Comparison of ENCODE assay signal across 8 mouse cellular contexts in the genomic region with DNA sequence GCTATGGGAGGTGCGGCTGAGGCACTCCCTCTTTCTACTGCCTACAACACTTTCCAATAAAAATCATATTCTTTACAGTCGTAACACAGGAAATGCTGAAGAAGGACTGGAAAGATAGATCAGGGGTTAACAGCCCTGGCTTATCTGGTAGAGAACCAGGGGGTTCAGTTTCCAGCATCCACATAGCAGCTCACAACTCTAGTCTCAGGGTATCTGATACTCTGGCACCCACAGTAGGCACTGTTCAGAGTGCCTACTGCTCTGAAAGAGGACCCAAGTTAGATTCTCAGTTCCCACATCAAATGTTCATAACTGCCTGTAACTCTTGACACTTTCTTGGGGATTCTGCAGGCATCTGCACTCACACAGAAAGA. TPM values are rescaled to one million over a fixed set of nuclear protein-coding genes. Genes with fewer than 3 reads are reported as not detected.
A peak's percentile ranks its signal among the peaks of the same experiment; 100 is the strongest.
DNase-seq lines count a peak whose midpoint lies in the region; ATAC-seq and TF ChIP-seq lines count a peak whose summit lies in the region.

No protein-coding gene starts in this region.

- H3K36me3 ChIP-seq in heart, embryonic 10.5 days: peaks cover 7% of the 10 kb centered on the region
- H3K36me3 ChIP-seq in E14TG2a.4 (ENCODE audit: insufficient read depth, low read length): peaks cover 11% of the 10 kb centered on the region

- no peak for DNase-seq in heart, embryonic 10.5 days (ENCODE audit: low spot score)
- no peak for DNase-seq in heart, postnatal 10 days
- DNase-seq in embryo, embryonic 10 days (ENCODE audit: low spot score): no peak
- no peak for DNase-seq in urinary bladder, postnatal 4 days (ENCODE audit: low spot score in 2 of 2)
- DNase-seq in adrenal gland, adult 8-10 months: no peak

- no peaks in the 10 kb centered on the region for H3K27me3 ChIP-seq in heart, embryonic 10.5 days (ENCODE audit: insufficient read depth, poor library complexity, severe bottlenecking)
- no peaks in the 10 kb centered on the region for H3K27me3 ChIP-seq in E14TG2a.4 (ENCODE audit: insufficient read depth, low read length)

- WGBS in heart, embryonic 10.5 days: 0% methylated on average over 2 of the region's 2 CpGs

- peak overlapping the region; percentile 74 for H3K4me3 ChIP-seq in heart, embryonic 10.5 days
- peak overlapping the region; percentile 87 for H3K4me3 ChIP-seq in E14TG2a.4 (replicated peaks; ENCODE audit: low read length)

- no peak for TF ChIP-seq CTCF in E14TG2a.4 (conservative IDR thresholded peaks at IDR 0.05; ENCODE audit: low read length)

- ATAC-seq in granulocyte monocyte progenitor cell, adult 5-6 weeks (replicated peaks; ENCODE audit: poor library complexity, severe bottlenecking): peak; percentile 3
- peak; percentile 3 for ATAC-seq in megakaryocyte, adult 5-6 weeks (ENCODE audit: poor library complexity, severe bottlenecking)

- intact Hi-C loops in heart, postnatal 10 days (cut with DNase I): loop anchor here (2.0 to 10.0 kb wide), 2 partner anchors 56 to 992 kb away; no protein-coding TSS in a partner anchor

- H3K27ac ChIP-seq in heart, embryonic 10.5 days: peak overlapping the region; percentile 94

- H3K4me1 ChIP-seq in heart, embryonic 10.5 days: peaks cover 28% of the 10 kb centered on the region; the same call in 1 of the 2 replicates
- peaks cover 11% of the 10 kb centered on the region for H3K4me1 ChIP-seq in E14TG2a.4 (replicated peaks; ENCODE audit: low read depth, low read length)

- H3K9me3 ChIP-seq in heart, embryonic 10.5 days: no peaks in the 10 kb centered on the region
- no peaks in the 10 kb centered on the region for H3K9me3 ChIP-seq in E14TG2a.4 (ENCODE audit: low read length)

RNA-seq across cellular contexts. Expression of gene Aaed1, which starts 0.4 kb away (rescaled TPM):
- polyA plus RNA-seq in heart, embryonic 10.5 days (2016; fragmentation: Nextera tagmentation; extraction: Ambion mirVana): 58.6 and 60.3 TPM in 2 replicates
- total RNA-seq in heart, postnatal 10 days (2021): 10 to 100 TPM; 59.8 to 63.1 TPM
- 19.1 and 20.5 TPM in 2 replicates for total RNA-seq in granulocyte monocyte progenitor cell, adult 5-6 weeks (2014; fragmentation: Nextera tagmentation)
- total RNA-seq in granulocyte monocyte progenitor cell, adult 5-6 weeks (2017): 37.4 and 37.8 TPM in 2 replicates
- total RNA-seq in megakaryocyte, adult 5-6 weeks (2015): 38.0 and 44.8 TPM in 2 replicates
- total RNA-seq in megakaryocyte, adult 5-6 weeks (2017): 63.4 and 67.7 TPM in 2 replicates
- total RNA-seq in adrenal gland, adult 8-10 months (2022): 10 to 100 TPM; 44.6 to 57.2 (median 50.2) TPM

RNA-seq across cellular contexts. Expression of gene Cdc14b, which starts 37.8 kb away (rescaled TPM):
- 23.7 and 26.8 TPM in 2 replicates for polyA plus RNA-seq in heart, embryonic 10.5 days (2016; fragmentation: Nextera tagmentation; extraction: Ambion mirVana)
- total RNA-seq in heart, postnatal 10 days (2021): 10 to 100 TPM in 1 of 2 experiments, 1 to 10 TPM in 1; 9.3 to 10.3 TPM
- total RNA-seq in granulocyte monocyte progenitor cell, adult 5-6 weeks (2014; fragmentation: Nextera tagmentation): 0.97 and 1.8 TPM in 2 replicates
- 0.73 and 2.1 TPM in 2 replicates for total RNA-seq in granulocyte monocyte progenitor cell, adult 5-6 weeks (2017)
- 5.0 and 5.1 TPM in 2 replicates for total RNA-seq in megakaryocyte, adult 5-6 weeks (2015)
- 3.7 and 5.1 TPM in 2 replicates for total RNA-seq in megakaryocyte, adult 5-6 weeks (2017)
- total RNA-seq in adrenal gland, adult 8-10 months (2022): 10 to 100 TPM; 11.0 to 21.2 (median 15.8) TPM

RNA-seq across cellular contexts. Expression of gene Ctsl, which starts 57.8 kb away (rescaled TPM):
- polyA plus RNA-seq in heart, embryonic 10.5 days (2016; fragmentation: Nextera tagmentation; extraction: Ambion mirVana): 240 and 241 TPM in 2 replicates
- total RNA-seq in heart, postnatal 10 days (2021): 100 to 1,000 TPM; 246 to 281 TPM
- 9.3 and 43.6 TPM in 2 replicates for total RNA-seq in granulocyte monocyte progenitor cell, adult 5-6 weeks (2014; fragmentation: Nextera tagmentation)
- total RNA-seq in granulocyte monocyte progenitor cell, adult 5-6 weeks (2017): 23.3 and 53.2 TPM in 2 replicates
- total RNA-seq in megakaryocyte, adult 5-6 weeks (2015): 44.5 and 56.8 TPM in 2 replicates
- 50.3 and 57.5 TPM in 2 replicates for total RNA-seq in megakaryocyte, adult 5-6 weeks (2017)
- 100 to 1,000 TPM; 197 to 449 (median 314) TPM for total RNA-seq in adrenal gland, adult 8-10 months (2022)
